23 mouse cellular contexts compared by ENCODE assay signal in genomic region chr17:90681019-90681418, GRCm38 (mm10).
DNase-seq lines count a peak whose midpoint lies in the region; ATAC-seq and TF ChIP-seq lines count a peak whose summit lies in the region.
"Had no signal": no experiment of that assay in that cellular context is flagged by ENCODE, and none has a peak within 500 bp of the region (broad histone marks: within the 10 kb centered on the region; RNA-seq: fewer than 3 reads in every experiment).

No protein-coding gene starts in this region.

- ATAC-seq in forebrain, embryonic 14.5 days: peak; percentile 50
- no peak for ATAC-seq in liver, embryonic 12.5 days
- ATAC-seq: liver, postnatal 0 days had no signal

- no peak overlapping the region for H3K27ac ChIP-seq in forebrain, embryonic 14.5 days (ENCODE audit: low read depth, low read length)
- no peak overlapping the region for H3K27ac ChIP-seq in forebrain, embryonic 10.5 days
- no peak overlapping the region for H3K27ac ChIP-seq in liver, embryonic 12.5 days
- H3K27ac ChIP-seq: embryonic facial prominence, embryonic 13.5 days; heart, embryonic 13.5 days; hindbrain, embryonic 15.5 days had no signal

- H3K4me2 ChIP-seq in forebrain, embryonic 14.5 days (ENCODE audit: low read length): no peak overlapping the region
- H3K4me2 ChIP-seq in liver, embryonic 12.5 days: no peak overlapping the region
- H3K4me2 ChIP-seq: embryonic facial prominence, embryonic 13.5 days; heart, embryonic 13.5 days; hindbrain, embryonic 15.5 days had no signal

- no peak for TF ChIP-seq CTCF in brain, embryonic 14.5 days (IDR thresholded peaks at IDR 0.05; ENCODE audit: borderline replicate concordance, extremely low read depth, insufficient read depth, insufficient read length)

- TF ChIP-seq POLR2A in brain, embryonic 14.5 days (IDR thresholded peaks at IDR 0.05; ENCODE audit: borderline replicate concordance, extremely low read depth, insufficient read depth, insufficient read length, poor library complexity, severe bottlenecking): no peak

- H3K4me3 ChIP-seq in forebrain, embryonic 14.5 days (ENCODE audit: low read depth, low read length): no peak overlapping the region
- H3K4me3 ChIP-seq in forebrain, embryonic 10.5 days: no peak overlapping the region
- H3K4me3 ChIP-seq in liver, embryonic 12.5 days: no peak overlapping the region
- H3K4me3 ChIP-seq: embryonic facial prominence, embryonic 13.5 days; heart, embryonic 13.5 days; hindbrain, embryonic 15.5 days; myocyte had no signal

- no peaks in the 10 kb centered on the region for H3K27me3 ChIP-seq in forebrain, embryonic 14.5 days (replicated peaks; ENCODE audit: control insufficient read depth, insufficient read depth, low read length)
- no peaks in the 10 kb centered on the region for H3K27me3 ChIP-seq in forebrain, embryonic 10.5 days (ENCODE audit: poor library complexity, severe bottlenecking)
- H3K27me3 ChIP-seq in liver, embryonic 12.5 days (replicated peaks): no peaks in the 10 kb centered on the region
- H3K27me3 ChIP-seq: embryonic facial prominence, embryonic 13.5 days; heart, embryonic 13.5 days; hindbrain, embryonic 15.5 days had no signal

- intact Hi-C loops in left cerebral cortex, postnatal 4 days (cut with DNase I): no loop called here
- intact Hi-C loops in left cerebral cortex, postnatal 10 days (cut with DNase I): no loop called here

- H3K9ac ChIP-seq in forebrain, embryonic 14.5 days (ENCODE audit: low read length): no peak overlapping the region
- no peak overlapping the region for H3K9ac ChIP-seq in liver, embryonic 12.5 days
- H3K9ac ChIP-seq: embryonic facial prominence, embryonic 13.5 days; heart, embryonic 13.5 days; hindbrain, embryonic 15.5 days; liver, postnatal 0 days had no signal

- WGBS in forebrain, embryonic 14.5 days: 50% methylated on average over 1 of the region's 1 CpGs
- 83% methylated on average over 1 of the region's 1 CpGs for WGBS in forebrain, embryonic 10.5 days
- 67% methylated on average over 1 of the region's 1 CpGs for WGBS in liver, embryonic 12.5 days (ENCODE audit: insufficient replicate concordance)

- H3K9me3 ChIP-seq in forebrain, embryonic 14.5 days (replicated peaks; ENCODE audit: control insufficient read depth, low read length): no peaks in the 10 kb centered on the region
- H3K9me3 ChIP-seq in forebrain, embryonic 10.5 days: no peaks in the 10 kb centered on the region
- no peaks in the 10 kb centered on the region for H3K9me3 ChIP-seq in liver, embryonic 12.5 days (replicated peaks)
- H3K9me3 ChIP-seq: embryonic facial prominence, embryonic 13.5 days; G1E; heart, embryonic 13.5 days; hindbrain, embryonic 15.5 days had no signal

- DNase-seq in forebrain, embryonic 14.5 days (ENCODE audit: low spot score): peak; percentile 61
- no peak for DNase-seq in forebrain, embryonic 10.5 days (ENCODE audit: extremely low spot score, low spot score)
- DNase-seq in left cerebral cortex, postnatal 4 days: peak; percentile 26
- DNase-seq in left cerebral cortex, postnatal 10 days (ENCODE audit: extremely low spot score in 1 of 2, low spot score in 2 of 2): no peak
- DNase-seq in brain, embryonic 14.5 days (ENCODE audit: low read depth): peak; percentile 75
- peak; percentile 19 to 61 for DNase-seq in cerebellum, postnatal 14 days
- DNase-seq in urinary bladder, adult 18-20 months (ENCODE audit: low spot score in 2 of 2): no peak
- DNase-seq: adrenal gland, postnatal 25 days; gastrocnemius, postnatal 10 days; heart, adult 11 months; kidney, adult 11 months; liver; liver, postnatal 0 days; lung, postnatal 10 days; right cerebral cortex, postnatal 14 days; spleen, adult 18-20 months; thymus, postnatal 36 days had no signal

- H3K36me3 ChIP-seq in forebrain, embryonic 14.5 days (ENCODE audit: control insufficient read depth, insufficient read depth, low read length): no peaks in the 10 kb centered on the region
- H3K36me3 ChIP-seq in forebrain, embryonic 10.5 days (replicated peaks): no peaks in the 10 kb centered on the region
- H3K36me3 ChIP-seq in liver, embryonic 12.5 days: no peaks in the 10 kb centered on the region
- H3K36me3 ChIP-seq: embryonic facial prominence, embryonic 13.5 days; G1E; heart, embryonic 13.5 days; hindbrain, embryonic 15.5 days had no signal

- no peaks in the 10 kb centered on the region for H3K4me1 ChIP-seq in forebrain, embryonic 14.5 days (ENCODE audit: control insufficient read depth, insufficient read depth, low read length)
- H3K4me1 ChIP-seq in forebrain, embryonic 10.5 days: no peaks in the 10 kb centered on the region
- no peaks in the 10 kb centered on the region for H3K4me1 ChIP-seq in liver, embryonic 12.5 days
- H3K4me1 ChIP-seq: embryonic facial prominence, embryonic 13.5 days; heart, embryonic 13.5 days; hindbrain, embryonic 15.5 days had no signal

Comparison
In these comparisons a context has a peak if more than half of its experiments do, and no peak if none do; other contexts are left out.
1. DNase-seq: peak in forebrain, embryonic 14.5 days (single experiment), left cerebral cortex, postnatal 4 days (single experiment), brain, embryonic 14.5 days (single experiment) and cerebellum, postnatal 14 days (2 of 2); none in forebrain, embryonic 10.5 days (single experiment), left cerebral cortex, postnatal 10 days (0 of 2) and urinary bladder, adult 18-20 months (0 of 2).